15 mouse cellular contexts compared by ENCODE assay signal in the genomic region with DNA sequence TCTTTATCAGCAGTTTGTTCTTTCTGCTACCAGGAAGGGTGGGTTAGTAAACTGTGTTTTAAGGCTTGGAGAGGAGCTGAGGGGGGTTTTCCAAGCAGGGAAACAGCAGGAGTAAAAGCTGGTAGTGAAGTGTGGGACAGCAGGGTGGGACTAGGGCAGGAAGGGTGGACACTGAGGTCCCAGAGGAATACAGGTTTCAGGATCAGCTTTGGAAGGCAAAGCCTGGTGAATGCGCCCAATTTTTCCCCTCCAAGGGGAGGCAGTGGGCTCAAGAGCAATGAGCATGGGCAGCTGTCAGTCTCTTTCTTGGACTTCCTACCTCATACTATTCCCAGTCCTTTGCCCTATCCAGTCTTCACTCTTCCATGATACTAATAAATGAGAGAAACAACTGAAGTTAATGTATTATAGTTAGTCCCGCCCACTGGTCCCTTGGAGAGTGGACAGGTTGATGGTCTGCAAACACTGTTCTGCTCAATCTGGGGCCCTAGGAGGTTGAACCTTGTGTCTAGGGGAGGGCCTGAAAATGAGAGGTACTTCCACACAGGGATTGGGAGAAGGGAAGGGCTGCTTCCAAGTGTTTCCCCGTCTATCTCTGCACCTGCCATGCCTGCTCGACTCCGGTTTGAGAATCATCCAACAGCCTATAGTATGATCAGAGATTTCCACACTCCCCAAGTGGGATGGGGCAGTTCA. TPM values are rescaled to one million over a fixed set of nuclear protein-coding genes. Genes with fewer than 3 reads are reported as not detected.
DNase-seq lines count a peak whose midpoint lies in the region; ATAC-seq and TF ChIP-seq lines count a peak whose summit lies in the region.
"Had no signal": no experiment of that assay in that cellular context is flagged by ENCODE, and none has a peak within 500 bp of the region (broad histone marks: within the 10 kb centered on the region; RNA-seq: fewer than 3 reads in every experiment).

No protein-coding gene starts in this region.

- WGBS in kidney, embryonic 16.5 days: 81% methylated on average over 5 of the region's 5 CpGs
- WGBS in intestine, postnatal 0 days: 60% methylated on average over 5 of the region's 5 CpGs
- WGBS in stomach, embryonic 16.5 days: 71% methylated on average over 5 of the region's 5 CpGs

- H3K4me3 ChIP-seq in kidney, embryonic 16.5 days (ENCODE audit: low read length): no peak overlapping the region
- H3K4me3 ChIP-seq in embryonic fibroblast, embryonic 13.5 days (ENCODE audit: insufficient read depth, low read length): no peak overlapping the region
- H3K4me3 ChIP-seq in intestine, postnatal 0 days (ENCODE audit: low read depth, low read length): no peak overlapping the region
- no peak overlapping the region for H3K4me3 ChIP-seq in stomach, embryonic 16.5 days (replicated peaks; ENCODE audit: low read length)
- H3K4me3 ChIP-seq: embryonic facial prominence, embryonic 13.5 days; forebrain, embryonic 10.5 days; heart, adult 2 months; hindbrain, embryonic 12.5 days; limb, embryonic 10.5 days; liver, embryonic 13.5 days had no signal

- no peaks in the 10 kb centered on the region for H3K36me3 ChIP-seq in kidney, embryonic 16.5 days (ENCODE audit: insufficient read depth, low read length)
- H3K36me3 ChIP-seq in intestine, postnatal 0 days (ENCODE audit: control insufficient read depth, insufficient read depth): 0 out of 2 replicates have a peak, but pooled peaks cover 6% of the 10 kb centered on the region
- no peaks in the 10 kb centered on the region for H3K36me3 ChIP-seq in stomach, embryonic 16.5 days (ENCODE audit: control insufficient read depth, insufficient read depth, low read length)
- H3K36me3 ChIP-seq: forebrain, embryonic 10.5 days; hindbrain, embryonic 12.5 days; limb, embryonic 10.5 days; liver, embryonic 13.5 days had no signal

- TF ChIP-seq CTCF in embryonic fibroblast, embryonic 13.5 days (IDR thresholded peaks at IDR 0.05; ENCODE audit: borderline replicate concordance, insufficient read depth, low read length): no peak
- TF ChIP-seq CTCF in intestine, postnatal 0 days (IDR thresholded peaks at IDR 0.05; ENCODE audit: low read depth): no peak

- H3K4me1 ChIP-seq in kidney, embryonic 16.5 days (ENCODE audit: insufficient read depth, low read length): no peaks in the 10 kb centered on the region
- H3K4me1 ChIP-seq in embryonic fibroblast, embryonic 13.5 days (ENCODE audit: control insufficient read depth, insufficient read depth, low read length): peaks cover 9% of the 10 kb centered on the region; the same call in 1 of the 2 replicates
- H3K4me1 ChIP-seq in intestine, postnatal 0 days (replicated peaks; ENCODE audit: control insufficient read depth, insufficient read depth, low read length): no peaks in the 10 kb centered on the region
- H3K4me1 ChIP-seq in stomach, embryonic 16.5 days (ENCODE audit: control insufficient read depth, insufficient read depth, low read length): peaks cover 19% of the 10 kb centered on the region

- H3K4me2 ChIP-seq in kidney, embryonic 16.5 days (replicated peaks; ENCODE audit: low read depth, low read length): no peak overlapping the region
- H3K4me2 ChIP-seq in intestine, postnatal 0 days (replicated peaks; ENCODE audit: low read depth): no peak overlapping the region
- no peak overlapping the region for H3K4me2 ChIP-seq in stomach, embryonic 16.5 days (ENCODE audit: low read depth, low read length)
- H3K4me2 ChIP-seq: embryonic facial prominence, embryonic 13.5 days; hindbrain, embryonic 12.5 days; liver, embryonic 13.5 days had no signal

- no peak overlapping the region for H3K27ac ChIP-seq in kidney, embryonic 16.5 days (ENCODE audit: low read length)
- H3K27ac ChIP-seq in embryonic fibroblast, embryonic 13.5 days (ENCODE audit: insufficient read depth, low read length): 0 out of 2 replicates have a peak overlapping the region, but pooled peaks have one; percentile 14
- H3K27ac ChIP-seq in intestine, postnatal 0 days (ENCODE audit: low read depth, low read length): 0 out of 2 replicates have a peak overlapping the region, but pooled peaks have one; percentile 22
- H3K27ac ChIP-seq in stomach, embryonic 16.5 days (ENCODE audit: low read length): peak overlapping the region; percentile 63
- H3K27ac ChIP-seq: embryonic facial prominence, embryonic 13.5 days; forebrain, embryonic 10.5 days; heart, adult 2 months; hindbrain, embryonic 12.5 days; limb, embryonic 10.5 days; liver, embryonic 13.5 days had no signal

- DNase-seq in kidney, postnatal 14 days: no peak
- DNase-seq in urinary bladder, postnatal 36 days (ENCODE audit: low spot score in 2 of 2): no peak
- DNase-seq: heart, adult 2 months; liver, embryonic 13.5 days; lung, postnatal 14 days; right cerebral cortex, postnatal 14 days had no signal

- ATAC-seq in kidney, embryonic 16.5 days (ENCODE audit: low FRiP score, low TSS enrichment): peak; percentile 49; the same call in 1 of the 2 replicates
- peak; percentile 40 for ATAC-seq in intestine, postnatal 0 days
- ATAC-seq in stomach, embryonic 16.5 days (ENCODE audit: insufficient read depth, low FRiP score): peak; percentile 61; the same call in 1 of the 2 replicates
- no peak for ATAC-seq in megakaryocyte-erythroid progenitor cell, adult 5-6 weeks (replicated peaks; ENCODE audit: low FRiP score, low TSS enrichment, poor library complexity, severe bottlenecking)

- H3K9me3 ChIP-seq in kidney, embryonic 16.5 days (ENCODE audit: low read length): no peaks in the 10 kb centered on the region
- no peaks in the 10 kb centered on the region for H3K9me3 ChIP-seq in intestine, postnatal 0 days (ENCODE audit: control insufficient read depth)
- no peaks in the 10 kb centered on the region for H3K9me3 ChIP-seq in stomach, embryonic 16.5 days (replicated peaks; ENCODE audit: control insufficient read depth, low read length)
- H3K9me3 ChIP-seq: embryonic facial prominence, embryonic 13.5 days; forebrain, embryonic 10.5 days; hindbrain, embryonic 12.5 days; limb, embryonic 10.5 days; liver, embryonic 13.5 days had no signal

- H3K27me3 ChIP-seq in kidney, embryonic 16.5 days (ENCODE audit: insufficient read depth, low read length): no peaks in the 10 kb centered on the region
- no peaks in the 10 kb centered on the region for H3K27me3 ChIP-seq in intestine, postnatal 0 days (replicated peaks; ENCODE audit: control insufficient read depth, insufficient read depth, low read length)
- no peaks in the 10 kb centered on the region for H3K27me3 ChIP-seq in stomach, embryonic 16.5 days (ENCODE audit: control insufficient read depth, insufficient read depth, low read length)
- H3K27me3 ChIP-seq: embryonic facial prominence, embryonic 13.5 days; hindbrain, embryonic 12.5 days; liver, embryonic 13.5 days had no signal

- TF ChIP-seq POLR2A in embryonic fibroblast, embryonic 13.5 days (IDR thresholded peaks at IDR 0.05; ENCODE audit: low read depth, low read length): no peak

- no peak overlapping the region for H3K9ac ChIP-seq in kidney, embryonic 16.5 days (replicated peaks; ENCODE audit: low read length)
- H3K9ac ChIP-seq in intestine, postnatal 0 days (ENCODE audit: low read depth, low read length): no peak overlapping the region
- H3K9ac ChIP-seq in stomach, embryonic 16.5 days (ENCODE audit: low read length): no peak overlapping the region
- H3K9ac ChIP-seq: embryonic facial prominence, embryonic 13.5 days; hindbrain, embryonic 12.5 days; liver, embryonic 13.5 days had no signal

RNA-seq across cellular contexts. Expression of gene Ahnak, which starts 36.6 kb away (rescaled TPM):
- polyA plus RNA-seq in kidney, embryonic 16.5 days (2015; fragmentation: Nextera tagmentation; extraction: Ambion mirVana): 14.0 and 14.4 TPM in 2 replicates
- polyA plus RNA-seq in embryonic fibroblast, embryonic 13.5 days (2011; ENCODE audit: insufficient read length, low read depth, missing spikeins): 559 and 687 TPM in 2 replicates
- 26.2 and 30.1 TPM in 2 replicates for polyA plus RNA-seq in intestine, postnatal 0 days (2015; fragmentation: Nextera tagmentation; extraction: Ambion mirVana)
- 46.4 and 48.3 TPM in 2 replicates for polyA plus RNA-seq in stomach, embryonic 16.5 days (2015; fragmentation: Nextera tagmentation; extraction: Ambion mirVana)
- total RNA-seq in megakaryocyte-erythroid progenitor cell, adult 5-6 weeks (2014; fragmentation: Nextera tagmentation): 1.5 and 9.4 TPM in 2 replicates
- total RNA-seq in megakaryocyte-erythroid progenitor cell, adult 5-6 weeks (2017): 7.2 and 24.7 TPM in 2 replicates

RNA-seq across cellular contexts. Expression of gene Eef1g, which starts 58.9 kb away (rescaled TPM):
- 436 and 455 TPM in 2 replicates for polyA plus RNA-seq in kidney, embryonic 16.5 days (2015; fragmentation: Nextera tagmentation; extraction: Ambion mirVana)
- polyA plus RNA-seq in embryonic fibroblast, embryonic 13.5 days (2011; ENCODE audit: insufficient read length, low read depth, missing spikeins): 882 and 905 TPM in 2 replicates
- 164 and 168 TPM in 2 replicates for polyA plus RNA-seq in intestine, postnatal 0 days (2015; fragmentation: Nextera tagmentation; extraction: Ambion mirVana)
- polyA plus RNA-seq in stomach, embryonic 16.5 days (2015; fragmentation: Nextera tagmentation; extraction: Ambion mirVana): 401 and 441 TPM in 2 replicates
- total RNA-seq in megakaryocyte-erythroid progenitor cell, adult 5-6 weeks (2014; fragmentation: Nextera tagmentation): 1,323 and 1,614 TPM in 2 replicates
- 848 and 982 TPM in 2 replicates for total RNA-seq in megakaryocyte-erythroid progenitor cell, adult 5-6 weeks (2017)

Comparison
In these comparisons a context has a peak if more than half of its experiments do, and no peak if none do; other contexts are left out.
1. RNA of gene Ahnak, which starts 36.6 kb away (polyA plus RNA-seq): 559 to 687 TPM in embryonic fibroblast, embryonic 13.5 days; 46.4 to 48.3 TPM in stomach, embryonic 16.5 days, 26.2 to 30.1 TPM in intestine, postnatal 0 days and 14.0 to 14.4 TPM in kidney, embryonic 16.5 days; every median in the first group is over 10 times any median in the second.